Mouse (Mus musculus) central nervous system, embryonic 18 days (tissue): ENCODE results near the gene Rhoh. TPM values are rescaled to one million over a fixed set of nuclear protein-coding genes. Genes with fewer than 3 reads are reported as not detected.

Source experiments
- polyA plus RNA-seq: library from polyadenylated mRNA; depleted of rRNA; stranded (reverse); fragments of >200 nt; gene quantifications from 2 replicates; pipeline ENCODE4 v1.2.3, GENCODE M21; 2012; rRNA removed

The Rhoh gene
- polyA plus RNA-seq: 0.27 and 0.35 TPM in 2 replicates

GRCm38 (mm10) chr5:65861154-65861944, at the start of gene Rhoh:
Gene Rhoh (plus strand): TSS chr5:65861213.

GRCm38 (mm10) chr5:65934783-65935182, 73.8 kb downstream of the Rhoh start, which contains the start of gene Chrna9:
Gene Chrna9 (plus strand): TSS chr5:65934921.

Other genes with a start within 250 kb of the Rhoh start
- 69.3 and 70.2 TPM in 2 replicates for gene Pds5a, start 162.9 kb upstream of the Rhoh start, polyA plus RNA-seq
- gene N4bp2, start 97.7 kb upstream of the Rhoh start, polyA plus RNA-seq: 25.6 and 27.9 TPM in 2 replicates
- 0.06 and 0.63 TPM in 2 replicates for gene Chrna9, start 73.7 kb downstream of the Rhoh start, polyA plus RNA-seq
- 0.03 TPM in 1 of 2 replicates, not detected in the other for gene 9130230L23Rik, start 143.1 kb downstream of the Rhoh start, polyA plus RNA-seq